Comparison of ENCODE assay signal across 10 mouse cellular contexts in the genomic region with DNA sequence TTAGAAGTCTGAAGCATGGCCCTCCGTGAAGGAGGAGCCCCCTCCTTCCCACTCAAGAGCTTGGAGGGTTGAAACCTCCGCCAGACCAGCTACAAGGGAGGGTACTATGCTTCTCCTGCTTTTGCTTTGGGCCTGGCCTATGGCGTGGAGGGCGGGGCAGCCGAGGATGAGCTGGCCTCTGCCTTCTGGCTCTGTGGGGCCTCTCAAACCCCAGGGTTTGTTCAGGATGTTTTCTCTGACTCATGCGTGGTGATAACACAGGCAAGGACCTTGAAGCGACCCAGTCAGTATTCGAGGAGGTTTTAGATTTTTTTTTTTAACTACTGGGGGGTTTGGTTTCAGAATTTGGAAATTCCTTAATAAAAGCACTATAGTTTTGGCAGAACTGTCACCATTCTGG. TPM values are rescaled to one million over a fixed set of nuclear protein-coding genes. Genes with fewer than 3 reads are reported as not detected.
DNase-seq lines count a peak whose midpoint lies in the region; ATAC-seq and TF ChIP-seq lines count a peak whose summit lies in the region.
"Had no signal": no experiment of that assay in that cellular context is flagged by ENCODE, and none has a peak within 500 bp of the region (broad histone marks: within the 10 kb centered on the region; RNA-seq: fewer than 3 reads in every experiment).

No protein-coding gene starts in this region.

- no peak overlapping the region for H3K9ac ChIP-seq in forebrain, postnatal 0 days
- H3K9ac ChIP-seq in forebrain, embryonic 11.5 days (ENCODE audit: low read length), result no peak overlapping the region

- H3K4me3 ChIP-seq in forebrain, postnatal 0 days (ENCODE audit: low read depth, low read length), result no peak overlapping the region
- H3K4me3 ChIP-seq in forebrain, embryonic 11.5 days (ENCODE audit: low read depth, low read length), result no peak overlapping the region
- H3K4me3 ChIP-seq: forebrain, embryonic 10.5 days had no signal

- DNase-seq in urinary bladder, postnatal 14 days (ENCODE audit: low spot score), result peak; percentile 70
- no peak for DNase-seq in urinary bladder, postnatal 10 days (ENCODE audit: low spot score)
- peak; percentile 76 for DNase-seq in adrenal gland, adult 8-10 months
- peak; percentile 40 for DNase-seq in heart, postnatal 4 days
- DNase-seq in urinary bladder, postnatal 36 days (ENCODE audit: low spot score in 2 of 2), result peak; percentile 47 to 61
- DNase-seq in layer of hippocampus, postnatal 36 days, result no peak
- DNase-seq in forebrain, postnatal 0 days, result no peak
- no peak for DNase-seq in forebrain, embryonic 11.5 days (ENCODE audit: low spot score)

- H3K4me1 ChIP-seq in forebrain, postnatal 0 days (ENCODE audit: insufficient read depth), result peaks cover 6% of the 10 kb centered on the region; the same call in 1 of the 2 replicates
- H3K4me1 ChIP-seq in forebrain, embryonic 11.5 days (replicated peaks; ENCODE audit: control insufficient read depth, insufficient read depth, low read length), result peaks cover 2% of the 10 kb centered on the region; the same call in 1 of the 2 replicates

- no peak overlapping the region for H3K4me2 ChIP-seq in forebrain, postnatal 0 days (ENCODE audit: low read depth)
- H3K4me2 ChIP-seq in forebrain, embryonic 11.5 days (ENCODE audit: low read depth, low read length, severe bottlenecking), result no peak overlapping the region

- no peaks in the 10 kb centered on the region for H3K36me3 ChIP-seq in forebrain, postnatal 0 days (ENCODE audit: insufficient read depth)
- H3K36me3 ChIP-seq in forebrain, embryonic 11.5 days (ENCODE audit: control insufficient read depth, insufficient read depth, low read length), result no peaks in the 10 kb centered on the region
- H3K36me3 ChIP-seq: forebrain, embryonic 10.5 days had no signal

- no peaks in the 10 kb centered on the region for H3K9me3 ChIP-seq in forebrain, postnatal 0 days (ENCODE audit: low read length)
- H3K9me3 ChIP-seq in forebrain, embryonic 11.5 days (ENCODE audit: control insufficient read depth, low read length), result no peaks in the 10 kb centered on the region
- H3K9me3 ChIP-seq: forebrain, embryonic 10.5 days had no signal

- WGBS in forebrain, postnatal 0 days, result 76% methylated on average over 8 of the region's 8 CpGs
- WGBS in forebrain, embryonic 11.5 days, result 75% methylated on average over 8 of the region's 8 CpGs

- H3K27ac ChIP-seq in forebrain, postnatal 0 days (ENCODE audit: low read depth, low read length), result no peak overlapping the region
- no peak overlapping the region for H3K27ac ChIP-seq in forebrain, embryonic 11.5 days (ENCODE audit: low read depth, low read length)
- H3K27ac ChIP-seq: forebrain, embryonic 10.5 days; hindbrain, postnatal 0 days had no signal

- no peak for ATAC-seq in forebrain, postnatal 0 days
- ATAC-seq in forebrain, embryonic 11.5 days (replicated peaks; ENCODE audit: low FRiP score), result no peak
- ATAC-seq: hindbrain, postnatal 0 days had no signal

- TF ChIP-seq CTCF in forebrain, postnatal 0 days (IDR thresholded peaks at IDR 0.05; ENCODE audit: low read depth), result no peak

- H3K27me3 ChIP-seq in forebrain, postnatal 0 days (ENCODE audit: insufficient read depth, low read length), result no peaks in the 10 kb centered on the region
- no peaks in the 10 kb centered on the region for H3K27me3 ChIP-seq in forebrain, embryonic 11.5 days (ENCODE audit: control insufficient read depth, insufficient read depth, low read length)

RNA-seq across cellular contexts. Expression of a gene that starts 4.7 kb away (rescaled TPM):
- 10 to 100 TPM; 42.8 to 63.0 (median 58.2) TPM for total RNA-seq in adrenal gland, adult 8-10 months (2022)
- total RNA-seq in heart, postnatal 4 days (2021), result 10 to 100 TPM; 48.5 to 50.8 TPM
- total RNA-seq in layer of hippocampus, postnatal 36 days (2021), result 10 to 100 TPM; 80.0 to 80.4 TPM
- total RNA-seq in forebrain, postnatal 0 days (2014; rRNA removed), result 104 and 114 TPM in 2 replicates
- 19.4 and 22.2 TPM in 2 replicates for polyA plus RNA-seq in forebrain, postnatal 0 days (2015; fragmentation: Nextera tagmentation; extraction: Ambion mirVana)
- 47.3 and 49.5 TPM in 2 replicates for polyA plus RNA-seq in forebrain, embryonic 11.5 days (2014; fragmentation: Nextera tagmentation; extraction: Ambion mirVana)

Comparison
In these comparisons a context has a peak if more than half of its experiments do, and no peak if none do; other contexts are left out.
1. DNase-seq: peak in urinary bladder, postnatal 14 days (single experiment), adrenal gland, adult 8-10 months (single experiment), heart, postnatal 4 days (single experiment) and urinary bladder, postnatal 36 days (2 of 2); none in urinary bladder, postnatal 10 days (single experiment), layer of hippocampus, postnatal 36 days (0 of 2), forebrain, postnatal 0 days (single experiment) and forebrain, embryonic 11.5 days (single experiment).